Mouse (Mus musculus) forebrain, embryonic 10.5 days (tissue): ENCODE measurements around the gene Rrp36. TPM values are rescaled to one million over a fixed set of nuclear protein-coding genes. Genes with fewer than 3 reads are reported as not detected.
A peak's percentile ranks its signal among the peaks of the same experiment; 100 is the strongest.

ENCODE experiments used
- DNase-seq: peaks from one replicate; pipeline ENCODE4 v3.0.0-alpha.2; 2017; ENCODE audit warnings: low spot score; ENCODE audit errors: extremely low spot score
- H3K27ac ChIP-seq: fragments of 300-500 bp; sonication (generic); 2 replicates; pipeline ENCODE4 v1.5.1; 2016; ENCODE audit warnings: mild to moderate bottlenecking
- H3K27me3 ChIP-seq: fragments of 300-500 bp; sonication (generic); 2 replicates; pipeline ENCODE4 v1.6.1; 2016; ENCODE audit warnings: mild to moderate bottlenecking; ENCODE audit not compliant: poor library complexity, severe bottlenecking
- H3K36me3 ChIP-seq: fragments of 300-500 bp; sonication (generic); replicated peaks from 2 replicates; pipeline ENCODE4 v1.6.1; 2016; ENCODE audit warnings: mild to moderate bottlenecking, moderate library complexity
- H3K4me1 ChIP-seq: fragments of 300-500 bp; sonication (generic); 2 replicates; pipeline ENCODE4 v1.6.1; 2016
- H3K4me3 ChIP-seq: fragments of 300-500 bp; sonication (generic); 2 replicates; pipeline ENCODE4 v1.5.1; 2016; ENCODE audit warnings: mild to moderate bottlenecking, moderate library complexity
- H3K9me3 ChIP-seq: fragments of 300-500 bp; sonication (generic); 2 replicates; pipeline ENCODE4 v1.6.1; 2016; ENCODE audit warnings: mild to moderate bottlenecking, moderate library complexity
- WGBS: fragments of 180-500 bp; shearing (Covaris S2); methylation state at CpG from one replicate; pipeline ENCODE4 v1.1.7; 2016; 5-methylcytosine and 5-hydroxymethylcytosine counted together
- polyA plus RNA-seq: library from polyadenylated mRNA; unstranded; fragments of >200 nt; fragmentation: Nextera tagmentation; extraction: Ambion mirVana; gene quantifications from 2 replicates; pipeline ENCODE4 v1.2.1, GENCODE M21; 2016

Gene Rrp36
- polyA plus RNA-seq, 1 experiment from 2014 or later, result 70.1 TPM

DNA sequence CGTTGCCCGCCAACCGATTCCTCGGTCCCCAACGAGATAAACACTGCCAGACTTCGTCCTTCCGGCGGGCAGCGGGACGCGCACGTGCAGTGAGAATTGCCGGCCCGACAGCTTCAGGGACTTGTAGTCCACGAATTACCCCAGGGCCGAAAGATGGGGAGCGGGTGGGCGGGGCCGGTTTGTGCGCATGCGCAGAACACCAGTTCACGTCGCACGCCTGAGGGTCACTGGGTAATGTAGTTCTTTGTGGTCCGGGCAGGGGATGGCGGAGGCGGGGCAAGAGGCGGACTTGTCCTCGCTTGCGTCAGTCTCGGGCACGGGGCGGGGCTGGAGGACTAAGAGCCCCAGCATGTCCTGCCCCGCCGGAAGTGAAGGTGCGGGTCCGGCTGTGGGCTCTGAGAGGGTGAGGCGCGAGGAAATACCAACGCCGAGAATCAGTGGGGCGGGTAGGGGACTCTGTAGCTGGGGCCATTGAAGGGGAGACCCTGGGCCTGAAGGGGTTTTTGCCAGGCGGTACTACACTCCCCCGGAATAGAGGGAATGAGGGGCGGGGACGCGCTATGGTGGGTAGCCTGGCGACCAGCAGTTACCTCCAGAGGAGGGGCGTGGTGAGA, 6.7 kb upstream of the Rrp36 start, which contains the start of gene Klhdc3:
Klhdc3 (minus strand) TSS at position 155 of the 614 bp plus-strand sequence.
- Histone ChIP-seq H3K4me1 (peaks cover 45% of the 10 kb centered on the region), H3K36me3 (peaks cover 65% of the 10 kb centered on the region), H3K27ac (peak within 1 kb of the TSS; percentile 91), H3K27me3 (no peaks in the 10 kb centered on the region), H3K4me3 (peak within 1 kb of the TSS; percentile 93), H3K9me3 (no peaks in the 10 kb centered on the region)
- peak; percentile 100 for DNase-seq
- WGBS, result under 1% methylated on average over 49 of the region's 49 CpGs

DNA sequence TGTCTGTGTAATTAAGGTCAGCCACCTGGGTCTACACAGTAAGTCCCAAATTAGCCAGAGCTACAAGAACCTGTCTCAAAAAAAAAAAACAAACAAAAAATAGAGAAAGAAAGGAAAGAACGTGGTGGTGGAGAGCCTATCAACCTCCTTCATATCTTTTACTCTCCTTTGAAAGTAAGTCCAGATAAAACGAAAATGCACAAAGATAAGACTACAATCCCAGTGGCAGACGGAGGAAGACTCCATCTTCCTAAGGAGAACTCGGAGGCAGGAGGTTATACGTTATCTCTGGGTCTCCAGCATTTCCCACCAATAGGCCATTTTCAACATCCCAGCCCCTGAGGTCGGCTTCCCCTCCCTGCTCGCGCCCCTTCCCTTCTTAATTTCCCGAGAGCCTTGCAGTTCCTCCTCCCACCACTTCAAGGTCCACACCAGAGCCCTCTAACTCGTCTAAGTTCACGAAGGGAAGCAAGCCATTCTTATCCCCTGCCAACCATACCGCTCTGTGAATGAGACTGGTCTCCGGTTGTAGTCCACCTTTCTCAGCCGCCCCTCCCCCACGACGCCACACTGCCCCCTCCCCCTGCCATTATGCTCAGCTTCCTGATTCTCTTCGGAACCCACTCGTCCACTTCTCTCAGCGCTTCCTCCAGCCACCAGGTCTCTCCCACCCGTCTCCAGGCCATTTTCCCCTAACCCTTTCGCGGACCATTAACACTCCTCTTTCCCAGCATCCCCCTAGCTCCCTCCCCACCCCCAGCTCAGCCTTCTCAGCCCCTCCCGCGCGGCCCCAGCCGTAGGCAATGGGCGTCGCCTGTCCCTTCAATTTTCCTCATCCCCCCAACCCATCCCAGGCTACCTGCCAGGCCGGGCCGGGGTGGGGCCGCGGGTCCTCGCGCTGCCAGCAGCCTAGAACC, 5.9 kb upstream of the Rrp36 start:
- H3K4me1 ChIP-seq, result peaks cover 47% of the 10 kb centered on the region
- peak overlapping the region; percentile 91 for H3K27ac ChIP-seq
- no peak for DNase-seq
- peak overlapping the region; percentile 93 for H3K4me3 ChIP-seq
- no peaks in the 10 kb centered on the region for H3K9me3 ChIP-seq
- H3K27me3 ChIP-seq, result no peaks in the 10 kb centered on the region
- 2% methylated on average over 34 of the region's 34 CpGs for WGBS
- H3K36me3 ChIP-seq, result peaks cover 65% of the 10 kb centered on the region

DNA sequence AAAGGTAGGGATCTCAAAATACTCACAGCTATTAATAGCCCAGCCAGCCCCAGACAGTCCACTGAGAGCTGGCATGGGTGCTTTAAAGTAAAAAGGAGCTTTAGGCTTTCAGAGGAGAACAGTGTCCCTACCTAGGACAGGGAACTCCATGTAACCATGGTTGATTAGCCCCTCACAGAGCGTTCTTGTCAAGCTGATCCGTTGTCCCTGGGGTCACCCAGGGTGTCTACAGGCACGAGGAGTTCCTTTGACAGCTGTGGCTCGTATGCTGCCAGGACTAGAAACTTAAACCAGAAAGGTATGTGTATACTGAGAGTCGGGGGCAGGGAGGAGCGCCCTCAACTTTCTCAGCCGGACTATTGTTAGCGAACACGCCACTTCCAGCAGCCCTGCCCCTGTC, 4.8 kb upstream of the Rrp36 start:
- no peaks in the 10 kb centered on the region for H3K27me3 ChIP-seq
- no peaks in the 10 kb centered on the region for H3K9me3 ChIP-seq
- DNase-seq, result no peak
- peak overlapping the region; percentile 93 for H3K4me3 ChIP-seq
- 58% methylated on average over 9 of the region's 9 CpGs for WGBS
- peaks cover 61% of the 10 kb centered on the region for H3K36me3 ChIP-seq
- 0 out of 2 replicates have a peak overlapping the region, but pooled peaks have one; percentile 91 for H3K27ac ChIP-seq
- H3K4me1 ChIP-seq, result peaks cover 56% of the 10 kb centered on the region

DNA sequence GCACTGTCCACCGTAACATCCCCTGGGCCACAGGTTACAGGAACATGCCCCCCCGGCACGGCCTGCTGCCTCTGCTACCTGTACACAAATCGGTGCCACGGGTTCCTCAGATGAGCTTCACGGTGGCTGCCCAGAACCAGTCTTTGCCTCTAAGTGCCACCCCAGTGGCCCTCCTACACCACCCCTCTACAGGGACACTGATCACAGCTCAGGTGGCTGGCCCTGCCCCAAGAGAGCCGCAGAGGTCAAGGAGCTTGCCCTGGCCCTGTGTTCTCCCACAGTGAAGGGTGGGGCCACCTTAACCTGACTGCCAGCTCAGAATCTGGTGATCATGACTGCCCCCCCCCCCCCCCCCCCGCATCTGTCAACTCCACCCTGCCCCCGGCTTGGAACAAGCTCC, 4.3 kb upstream of the Rrp36 start, which contains the start of gene Mea1:
Mea1 (plus strand) TSS at position 378 of the 400 bp plus-strand sequence.
- no peak for DNase-seq
- Histone ChIP-seq H3K4me3 (peak within 1 kb of the TSS; percentile 93), H3K27me3 (no peaks in the 10 kb centered on the region), H3K9me3 (no peaks in the 10 kb centered on the region), H3K36me3 (peaks cover 56% of the 10 kb centered on the region), H3K4me1 (peaks cover 58% of the 10 kb centered on the region), H3K27ac (peak within 1 kb of the TSS; percentile 91)
- WGBS, result 86% methylated on average over 9 of the region's 9 CpGs

DNA sequence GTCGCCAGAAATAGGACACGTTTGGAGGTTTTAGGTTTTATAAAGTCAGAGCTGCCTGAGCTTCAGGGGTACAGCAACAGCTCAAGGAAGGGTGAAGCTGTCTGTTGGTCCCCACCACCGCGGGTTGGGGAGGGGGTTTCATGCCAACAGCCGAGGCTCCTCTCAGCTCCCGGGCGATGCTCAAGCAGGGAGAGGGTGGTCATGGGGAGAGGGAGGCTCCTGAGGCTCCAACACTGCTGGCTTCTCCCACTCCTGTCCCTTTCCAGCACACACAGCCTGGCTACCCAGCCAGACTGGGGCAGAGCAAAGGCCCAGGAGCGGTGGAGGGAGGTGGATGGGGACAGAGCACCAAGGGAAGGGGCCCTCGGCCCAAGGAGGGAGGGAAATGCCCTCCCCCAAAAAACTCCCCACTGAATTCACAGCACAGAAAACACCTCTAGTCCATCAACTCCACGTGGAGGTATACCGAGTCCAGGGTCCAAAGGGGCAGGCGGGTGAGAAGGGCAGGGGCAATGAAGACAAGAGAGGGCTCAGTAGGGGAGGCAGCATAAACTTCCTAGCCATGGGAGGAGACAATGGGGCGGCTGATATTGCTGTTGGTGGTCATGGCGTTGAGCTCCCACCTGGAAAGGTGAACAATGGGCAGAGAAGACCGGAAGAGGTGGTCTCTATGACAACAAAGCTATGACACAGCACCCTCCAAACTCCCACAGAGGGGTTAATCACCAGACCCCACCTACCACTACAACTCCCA, 555 bp upstream of the Rrp36 start:
- Histone ChIP-seq H3K4me1 (peaks cover 40% of the 10 kb centered on the region), H3K9me3 (no peaks in the 10 kb centered on the region), H3K27me3 (no peaks in the 10 kb centered on the region), H3K27ac (peak overlapping the region; percentile 89), H3K4me3 (peak overlapping the region; percentile 87), H3K36me3 (peaks cover 77% of the 10 kb centered on the region)
- no peak for DNase-seq
- WGBS, result 19% methylated on average over 15 of the region's 15 CpGs

DNA sequence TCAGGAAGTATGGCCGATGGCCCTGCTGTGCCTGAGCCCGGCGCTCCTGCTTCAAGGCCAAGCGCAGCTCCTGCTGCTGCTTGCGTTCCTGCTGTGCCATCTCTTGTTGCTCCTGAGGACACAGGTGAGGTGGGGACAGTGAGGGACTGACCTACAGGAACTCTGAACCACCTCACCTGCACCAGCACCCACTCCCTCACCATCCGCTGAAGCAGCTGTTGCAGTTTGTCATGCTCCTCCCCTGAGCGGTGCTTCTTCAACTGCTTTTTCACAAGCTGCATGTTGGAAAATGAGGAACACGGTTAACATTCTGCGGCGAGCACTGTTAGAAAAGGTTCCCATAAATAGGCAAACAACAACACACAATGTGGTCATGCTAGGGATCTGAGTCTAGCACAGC, 4.2 kb downstream of the Rrp36 start:
- 94% methylated on average over 10 of the region's 10 CpGs for WGBS
- H3K27me3 ChIP-seq, result no peaks in the 10 kb centered on the region
- no peak for DNase-seq
- H3K36me3 ChIP-seq, result peaks cover 81% of the 10 kb centered on the region
- no peak overlapping the region for H3K4me3 ChIP-seq
- H3K9me3 ChIP-seq, result no peaks in the 10 kb centered on the region
- H3K4me1 ChIP-seq, result peaks cover 17% of the 10 kb centered on the region
- no peak overlapping the region for H3K27ac ChIP-seq

DNA sequence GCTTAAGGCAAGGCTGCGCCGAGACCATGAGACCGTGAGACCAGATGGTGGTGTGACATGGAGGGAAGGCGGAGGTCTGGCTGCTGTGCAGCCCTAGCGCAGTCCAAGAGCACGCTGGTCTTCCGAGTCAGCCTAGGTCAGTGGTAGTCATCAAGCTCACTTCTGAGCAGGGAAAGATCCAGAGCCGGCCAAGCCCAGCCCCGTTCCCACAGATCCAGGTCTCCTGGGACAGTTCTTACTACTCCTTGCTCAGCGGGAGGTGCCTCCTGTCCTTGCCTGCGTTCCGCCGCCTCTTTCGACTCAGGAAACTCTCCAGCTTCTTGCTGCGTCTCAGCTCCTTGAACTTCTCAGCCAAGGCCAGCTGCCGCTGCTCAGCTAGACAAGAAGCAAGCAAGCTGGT, 6.4 kb downstream of the Rrp36 start:
- Histone ChIP-seq H3K4me3 (no peak overlapping the region), H3K9me3 (no peaks in the 10 kb centered on the region), H3K27ac (no peak overlapping the region), H3K36me3 (peaks cover 95% of the 10 kb centered on the region), H3K27me3 (no peaks in the 10 kb centered on the region), H3K4me1 (peaks cover under 1% of the 10 kb centered on the region; the same call in 1 of the 2 replicates)
- WGBS, result 93% methylated on average over 16 of the region's 16 CpGs
- DNase-seq, result no peak

DNA sequence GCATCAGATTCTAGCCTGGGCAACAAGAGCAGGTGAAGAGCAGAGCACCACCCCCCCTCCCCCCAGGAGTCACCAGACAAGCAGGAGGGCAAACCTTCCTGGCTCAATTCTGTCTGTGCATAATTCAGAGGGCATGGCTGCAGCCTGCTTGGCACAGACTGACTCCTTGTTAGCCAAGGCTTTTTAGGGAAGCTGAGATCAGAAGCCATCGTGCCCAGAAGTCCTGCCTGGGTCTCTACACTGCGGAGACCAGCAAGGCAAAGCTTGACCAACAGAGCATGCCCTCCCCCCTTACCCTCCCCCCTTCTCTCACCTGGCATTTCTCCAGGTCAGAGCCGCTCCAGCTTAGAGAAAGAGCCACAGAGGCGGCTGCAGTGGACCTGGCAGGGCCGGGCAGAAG, 11.4 kb downstream of the Rrp36 start:
- 89% methylated on average over 5 of the region's 5 CpGs for WGBS
- H3K4me1 ChIP-seq, result no peaks in the 10 kb centered on the region
- DNase-seq, result no peak
- no peak overlapping the region for H3K27ac ChIP-seq
- no peaks in the 10 kb centered on the region for H3K27me3 ChIP-seq
- H3K4me3 ChIP-seq, result no peak overlapping the region
- no peaks in the 10 kb centered on the region for H3K9me3 ChIP-seq
- H3K36me3 ChIP-seq, result peaks cover 98% of the 10 kb centered on the region

DNA sequence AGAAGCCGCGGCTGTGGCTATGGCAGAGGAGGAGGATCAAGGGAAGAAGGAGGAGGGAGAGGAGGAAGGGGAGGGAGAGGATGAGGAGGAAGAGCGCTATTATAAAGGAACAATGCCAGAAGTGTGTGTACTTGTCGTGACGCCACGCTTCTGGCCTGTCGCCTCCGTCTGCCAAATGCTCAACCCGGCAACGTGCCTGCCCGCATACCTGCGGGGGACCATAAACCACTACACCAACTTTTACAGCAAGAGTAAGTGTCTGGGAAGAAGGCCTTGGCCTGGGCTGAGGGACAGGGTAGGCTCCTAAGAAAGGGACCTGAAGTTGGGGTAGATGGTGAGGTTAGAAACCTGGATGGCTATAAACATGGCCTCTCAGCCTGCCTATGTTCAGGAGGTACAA, 12.2 kb downstream of the Rrp36 start:
- 92% methylated on average over 12 of the region's 12 CpGs for WGBS
- DNase-seq, result no peak
- H3K36me3 ChIP-seq, result peaks cover 99% of the 10 kb centered on the region

DNA sequence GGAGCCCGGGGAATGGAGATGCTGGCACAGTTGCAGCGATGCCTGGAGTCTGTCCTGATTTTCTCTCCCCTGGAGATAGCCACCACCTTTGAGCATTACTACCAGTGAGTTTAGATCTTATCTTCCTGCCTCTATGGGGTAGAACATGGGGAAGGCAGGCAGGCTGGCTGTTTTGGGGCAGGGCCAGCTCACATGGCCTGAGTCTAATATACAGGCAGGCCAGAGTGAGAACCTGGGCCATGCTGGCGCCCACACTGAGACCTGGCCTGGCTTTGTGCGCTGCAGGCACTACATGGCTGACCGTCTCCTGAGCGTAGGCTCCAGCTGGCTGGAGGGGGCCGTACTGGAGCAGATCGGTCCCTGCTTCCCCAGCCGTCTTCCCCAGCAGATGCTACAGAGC, 12.8 kb downstream of the Rrp36 start:
- no peak for DNase-seq
- H3K36me3 ChIP-seq, result peaks cover 99% of the 10 kb centered on the region
- no peaks in the 10 kb centered on the region for H3K4me1 ChIP-seq
- no peak overlapping the region for H3K27ac ChIP-seq
- WGBS, result 94% methylated on average over 9 of the region's 9 CpGs
- no peaks in the 10 kb centered on the region for H3K9me3 ChIP-seq
- H3K4me3 ChIP-seq, result no peak overlapping the region
- no peaks in the 10 kb centered on the region for H3K27me3 ChIP-seq

More for the DNA sequence above, 12.2 kb downstream of the Rrp36 start:
- Histone ChIP-seq H3K9me3 (no peaks in the 10 kb centered on the region), H3K4me1 (no peaks in the 10 kb centered on the region), H3K4me3 (no peak overlapping the region), H3K27me3 (no peaks in the 10 kb centered on the region), H3K27ac (no peak overlapping the region)

DNA sequence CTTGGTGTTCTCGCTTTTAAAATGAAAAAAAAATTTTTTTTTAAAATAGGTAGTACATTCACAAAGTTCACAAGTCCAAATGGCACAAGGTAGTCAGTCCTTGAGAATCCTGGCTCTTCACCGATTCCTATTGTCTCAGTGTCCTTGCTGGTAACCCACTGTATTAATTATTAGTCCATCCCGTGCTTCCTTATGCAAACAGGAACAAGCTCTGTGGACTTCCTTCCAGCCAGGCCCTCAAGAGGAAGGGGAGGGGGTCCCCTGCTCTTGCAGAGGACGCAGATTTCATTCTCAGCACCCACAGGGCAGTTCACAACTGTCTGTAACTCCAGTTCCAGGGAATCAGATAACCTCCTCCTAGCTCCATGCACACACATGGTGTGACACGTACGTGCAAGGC, 18.1 kb downstream of the Rrp36 start:
- WGBS, result 92% methylated on average over 6 of the region's 6 CpGs
- Histone ChIP-seq H3K4me1 (peaks cover 19% of the 10 kb centered on the region), H3K27ac (no peak overlapping the region)

DNA sequence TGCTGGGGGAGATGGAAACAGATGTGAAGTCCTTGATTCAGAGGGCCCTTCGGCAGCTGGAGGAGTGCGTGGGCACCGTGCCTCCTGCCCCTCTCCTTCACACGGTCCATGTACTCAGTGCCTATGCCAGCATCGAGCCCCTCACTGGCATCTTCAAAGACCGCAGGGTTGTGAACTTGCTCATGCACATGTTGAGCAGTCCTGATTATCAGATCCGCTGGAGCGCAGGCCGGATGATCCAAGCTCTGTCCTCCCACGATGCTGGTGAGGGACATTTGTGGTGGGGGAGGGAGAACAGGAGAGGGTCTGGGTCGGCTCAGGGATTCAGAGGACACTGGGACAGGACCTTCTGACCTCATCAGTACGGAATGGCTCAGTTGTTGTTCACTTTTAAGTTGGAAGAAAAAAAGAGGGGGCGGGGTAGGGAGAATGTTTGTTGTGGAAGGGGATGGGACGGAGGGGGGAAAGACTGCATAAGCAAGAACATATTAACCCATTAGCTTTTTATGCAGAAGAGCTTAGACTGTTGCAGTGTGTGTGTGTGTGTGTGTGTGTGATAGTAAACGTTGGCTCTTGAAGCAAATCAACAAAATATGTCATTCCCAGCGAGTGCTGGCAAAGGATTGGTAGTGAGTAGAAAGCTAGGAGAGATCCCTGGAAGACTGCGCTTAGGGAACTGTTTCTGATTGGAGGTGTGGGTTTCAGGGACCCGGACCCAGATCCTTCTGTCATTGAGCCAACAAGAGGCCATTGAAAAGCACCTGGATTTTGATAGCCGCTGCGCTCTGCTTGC, 22.2 kb downstream of the Rrp36 start:
- no peaks in the 10 kb centered on the region for H3K27me3 ChIP-seq
- WGBS, result 83% methylated on average over 20 of the region's 20 CpGs
- H3K27ac ChIP-seq, result peak overlapping the region; percentile 96
- H3K36me3 ChIP-seq, result peaks cover 69% of the 10 kb centered on the region
- no peaks in the 10 kb centered on the region for H3K9me3 ChIP-seq
- H3K4me3 ChIP-seq, result peak overlapping the region; percentile 72
- no peak for DNase-seq
- peaks cover 42% of the 10 kb centered on the region for H3K4me1 ChIP-seq

More for the DNA sequence above, 18.1 kb downstream of the Rrp36 start:
- DNase-seq, result no peak
- Histone ChIP-seq H3K36me3 (peaks cover 92% of the 10 kb centered on the region), H3K27me3 (no peaks in the 10 kb centered on the region), H3K4me3 (no peak overlapping the region), H3K9me3 (no peaks in the 10 kb centered on the region)
